Mouse (Mus musculus) liver, adult (tissue): ENCODE results near the gene Fxr2.
A peak's percentile ranks its signal among the peaks of the same experiment; 100 is the strongest.

Experiments used
- GATA4 ChIP-seq: IDR thresholded peaks from 2 replicates; pipeline ENCODE4 v1.6.1; 2014; ENCODE audit warnings: mild to moderate bottlenecking, low read length; ENCODE audit not compliant: insufficient replicate concordance

The Fxr2 gene

GRCm38 (mm10) chr11:69633128-69633866, 507 bp downstream of the Fxr2 start:
- TF ChIP-seq GATA4, result no peak

GRCm38 (mm10) chr11:69635471-69635870, 2.7 kb downstream of the Fxr2 start:
- TF ChIP-seq GATA4, result no peak

GRCm38 (mm10) chr11:69645860-69646259, 13.1 kb downstream of the Fxr2 start:
- no peak for TF ChIP-seq GATA4

- no peak for TF ChIP-seq GATA4
These were observed 20.6 kb downstream of the Fxr2 start for GRCm38 (mm10) chr11:69653399-69653798.

GRCm38 (mm10) chr11:69654760-69655159, 22.0 kb downstream of the Fxr2 start:
- TF ChIP-seq GATA4, result no peak

GRCm38 (mm10) chr11:69655264-69656064, 22.7 kb downstream of the Fxr2 start, which contains the start of gene Sox15:
Gene Sox15 (plus strand): TSS chr11:69655314.
- no peak for TF ChIP-seq GATA4

GRCm38 (mm10) chr11:69656065-69656455, 23.3 kb downstream of the Fxr2 start:
- no peak for TF ChIP-seq GATA4

GRCm38 (mm10) chr11:69656617-69657461, 24.0 kb downstream of the Fxr2 start:
- no peak for TF ChIP-seq GATA4

- TF ChIP-seq GATA4, result no peak
These were observed 24.7 kb downstream of the Fxr2 start for GRCm38 (mm10) chr11:69657462-69657881.

- no peak for TF ChIP-seq GATA4
These were observed 28.6 kb downstream of the Fxr2 start for GRCm38 (mm10) chr11:69661221-69661881.

GRCm38 (mm10) chr11:69662213-69662966, 29.6 kb downstream of the Fxr2 start, which contains the start of gene Mpdu1:
Gene Mpdu1 (minus strand): TSS chr11:69662642.
- peak; percentile 31; the same call in 1 of the 2 replicates for TF ChIP-seq GATA4

GRCm38 (mm10) chr11:69662967-69663671, 30.3 kb downstream of the Fxr2 start:
- no peak for TF ChIP-seq GATA4

- no peak for TF ChIP-seq GATA4
These were observed 31.0 kb downstream of the Fxr2 start for GRCm38 (mm10) chr11:69663795-69664194.
